19 mouse cellular contexts compared by ENCODE assay signal in the genomic region with DNA sequence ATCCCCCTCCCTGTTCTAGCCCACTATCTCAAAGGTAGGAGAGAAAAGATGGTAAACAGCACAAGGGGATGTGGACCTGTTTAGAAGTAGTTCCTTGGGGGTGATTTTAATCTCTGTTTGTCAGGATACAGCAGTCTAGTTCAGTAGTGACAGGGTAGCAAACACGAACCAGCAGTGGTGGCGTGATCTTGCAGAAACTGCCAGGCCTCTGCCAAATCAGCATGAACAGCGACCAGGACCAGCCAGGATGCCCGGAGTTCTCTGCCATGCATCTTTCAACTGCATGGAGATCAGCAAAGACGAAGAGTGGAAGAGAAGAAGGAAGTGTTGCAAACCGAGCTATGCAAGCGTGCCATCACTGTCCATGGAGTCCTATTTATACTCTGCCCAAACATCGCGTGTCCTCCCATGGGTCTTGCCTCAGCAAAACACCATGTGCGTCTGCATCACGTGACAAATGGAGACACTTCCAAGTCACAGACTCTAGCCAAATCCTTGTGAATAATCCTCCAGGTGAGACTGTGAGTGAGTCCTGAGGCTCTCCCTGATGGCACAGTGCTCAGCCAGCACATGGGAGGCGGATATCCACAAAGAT.
DNase-seq lines count a peak whose midpoint lies in the region; ATAC-seq lines count a peak whose summit lies in the region.
"Had no signal": no experiment of that assay in that cellular context is flagged by ENCODE, and none has a peak within 500 bp of the region (broad histone marks: within the 10 kb centered on the region; RNA-seq: fewer than 3 reads in every experiment).

No protein-coding gene starts in this region.

- peak; percentile 83 for DNase-seq in heart, adult 11 months
- no peak for DNase-seq in heart, adult 8-10 months (ENCODE audit: low spot score)
- peak; percentile 48 to 55 for DNase-seq in B cell, adult 2 months
- DNase-seq in thymus, postnatal 14 days, result no peak
- DNase-seq in urinary bladder, adult 2 months (ENCODE audit: low spot score), result no peak
- DNase-seq: cerebellum, adult 18-20 months; gastrocnemius, postnatal 10 days; heart, adult 2 months; heart, postnatal 36 days; kidney, adult 11 months; lung, adult 2 months; lung, postnatal 14 days; midbrain, embryonic 14.5 days; retina, postnatal 1 day had no signal

- 0 out of 2 replicates have a peak, but pooled peaks have one; percentile 7 for ATAC-seq in common myeloid progenitor, adult 5-6 weeks (replicated peaks; ENCODE audit: low read depth, poor library complexity, severe bottlenecking)
- ATAC-seq in monocyte, adult 5-6 weeks (replicated peaks; ENCODE audit: insufficient number of reproducible peaks, low FRiP score, low TSS enrichment, poor library complexity, severe bottlenecking), result peak; percentile 63
- no peak for ATAC-seq in megakaryocyte-erythroid progenitor cell, adult 5-6 weeks (replicated peaks; ENCODE audit: low FRiP score, low TSS enrichment, poor library complexity, severe bottlenecking)
- ATAC-seq: forebrain, embryonic 16.5 days; liver, embryonic 12.5 days had no signal

Comparison
In these comparisons a context has a peak if more than half of its experiments do, and no peak if none do; other contexts are left out.
1. DNase-seq: peak in heart, adult 11 months (single experiment) and B cell, adult 2 months (2 of 2); none in heart, adult 8-10 months (single experiment), thymus, postnatal 14 days (single experiment) and urinary bladder, adult 2 months (single experiment).